Mouse (Mus musculus) liver, postnatal 0 days (tissue): ENCODE results near the gene Hsdl1.

Experiments used
- CTCF ChIP-seq: sonication (generic); IDR thresholded peaks from 2 replicates; pipeline ENCODE4 v1.5.1; 2016; ENCODE audit warnings: antibody characterized with exemption, low read depth
- EP300 ChIP-seq: IDR thresholded peaks from 2 replicates; pipeline ENCODE4 v1.6.1; 2016; ENCODE audit warnings: antibody characterized with exemption, low read depth, mild to moderate bottlenecking

GRCm38 (mm10) chr8:119552967-119553366 lies 22.0 kb downstream of the Hsdl1 start:
- TF ChIP-seq CTCF = no peak
- TF ChIP-seq EP300 = no peak
